Mouse (Mus musculus): ENCODE results near the gene Gm6408. TPM values are rescaled to one million over a fixed set of nuclear protein-coding genes. Genes with fewer than 3 reads are reported as not detected.

The Gm6408 gene
- polyA plus RNA-seq (2017; shearing (Covaris generic)): not detected

GRCm38 (mm10) chr5:146481665-146482064 lies at the start of gene Gm6408:
Gm6408 (plus strand) TSS chr5:146481965.

DNA sequence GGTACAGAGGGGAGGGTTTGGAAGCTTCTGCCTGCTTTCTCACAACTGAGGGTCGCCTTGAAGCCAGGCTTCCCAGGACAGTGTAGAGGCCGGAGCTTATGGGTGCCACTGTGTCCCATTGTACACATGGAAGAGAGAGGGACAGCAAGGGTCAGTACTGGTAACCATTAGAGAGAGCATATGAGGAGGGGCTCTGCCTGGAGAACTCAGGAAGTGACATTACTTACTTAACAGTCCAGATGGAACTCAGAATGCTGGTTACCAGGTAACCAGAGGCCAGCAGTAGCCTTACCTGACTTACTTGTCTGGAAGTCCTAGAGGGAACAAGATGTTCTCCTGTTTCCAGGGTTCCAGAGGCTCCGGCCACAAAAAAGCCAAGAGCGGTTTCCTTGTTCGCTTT lies 9.3 kb downstream of the Gm6408 start, which contains the start of gene Gm6370:
Gene Gm6370, plus strand, starts transcription at position 301 of the 400 bp plus-strand sequence.

GRCm38 (mm10) chr5:146502099-146502498 lies 20.3 kb downstream of the Gm6408 start, which contains the start of gene 4930449I24Rik:
4930449I24Rik (plus strand) TSS chr5:146502399.

DNA sequence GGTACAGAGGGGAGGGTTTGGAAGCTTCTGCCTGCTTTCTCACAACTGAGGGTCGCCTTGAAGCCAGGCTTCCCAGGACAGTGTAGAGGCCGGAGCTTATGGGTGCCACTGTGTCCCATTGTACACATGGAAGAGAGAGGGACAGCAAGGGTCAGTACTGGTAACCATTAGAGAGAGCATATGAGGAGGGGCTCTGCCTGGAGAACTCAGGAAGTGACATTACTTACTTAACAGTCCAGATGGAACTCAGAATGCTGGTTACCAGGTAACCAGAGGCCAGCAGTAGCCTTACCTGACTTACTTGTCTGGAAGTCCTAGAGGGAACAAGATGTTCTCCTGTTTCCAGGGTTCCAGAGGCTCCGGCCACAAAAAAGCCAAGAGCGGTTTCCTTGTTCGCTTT lies 32.1 kb downstream of the Gm6408 start, which contains the start of gene Gm3402:
Gene Gm3402, plus strand, starts transcription at position 301 of the 400 bp plus-strand sequence.

DNA sequence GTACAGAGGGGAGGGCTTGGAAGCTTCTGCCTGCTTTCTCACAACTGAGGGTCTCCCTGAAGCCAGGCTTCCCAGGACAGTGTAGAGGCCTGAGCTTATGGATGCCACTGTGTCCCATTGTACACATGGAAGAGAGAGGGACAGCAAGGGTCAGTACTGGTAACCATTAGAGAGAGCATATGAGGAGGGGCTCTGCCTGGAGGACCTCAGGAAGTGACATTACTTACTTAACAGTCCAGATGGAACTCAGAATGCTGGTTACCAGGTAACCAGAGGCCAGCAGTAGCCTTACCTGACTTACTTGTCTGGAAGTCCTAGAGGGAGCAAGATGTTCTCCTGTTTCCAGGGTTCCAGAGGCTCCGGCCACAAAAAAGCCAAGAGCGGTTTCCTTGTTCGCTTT lies 43.7 kb downstream of the Gm6408 start, which contains the start of gene Gm3404:
Gene Gm3404, plus strand, starts transcription at position 301 of the 400 bp plus-strand sequence.

Other genes starting within 250 kb of the Gm6408 start
- gene Wasf3, start 97.0 kb upstream of the Gm6408 start, polyA plus RNA-seq (2017; shearing (Covaris generic)): not detected
- not detected for gene Gm6370, start 9.4 kb downstream of the Gm6408 start, polyA plus RNA-seq (2017; shearing (Covaris generic))
- not detected for gene 4930449I24Rik, start 20.4 kb downstream of the Gm6408 start, polyA plus RNA-seq (2017; shearing (Covaris generic))
- not detected for gene Gm3402, start 32.2 kb downstream of the Gm6408 start, polyA plus RNA-seq (2017; shearing (Covaris generic))
- gene Gm3404, start 43.8 kb downstream of the Gm6408 start, polyA plus RNA-seq (2017; shearing (Covaris generic)): not detected
- gene Gm3409, start 55.7 kb downstream of the Gm6408 start, polyA plus RNA-seq (2017; shearing (Covaris generic)): not detected
- not detected for gene Gm3415, start 74.2 kb downstream of the Gm6408 start, polyA plus RNA-seq (2017; shearing (Covaris generic))
- gene Gpr12, start 103.3 kb downstream of the Gm6408 start, polyA plus RNA-seq (2017; shearing (Covaris generic)): not detected